Mouse (Mus musculus) spleen, postnatal 14 days (tissue): ENCODE measurements around the gene Olfr617.
"Not testable (repeated sequence)": the region's sequence is repeated elsewhere in the genome, so short reads cannot be mapped to it uniquely, and the experiment has no call there.

ENCODE experiments used
- DNase-seq, 2 experiments: peaks; one replicate each; pipeline ENCODE4 v3.0.0; 2021 to 2022; ENCODE audit warnings: low spot score in 2 of 2

Olfr617 gene

DNA sequence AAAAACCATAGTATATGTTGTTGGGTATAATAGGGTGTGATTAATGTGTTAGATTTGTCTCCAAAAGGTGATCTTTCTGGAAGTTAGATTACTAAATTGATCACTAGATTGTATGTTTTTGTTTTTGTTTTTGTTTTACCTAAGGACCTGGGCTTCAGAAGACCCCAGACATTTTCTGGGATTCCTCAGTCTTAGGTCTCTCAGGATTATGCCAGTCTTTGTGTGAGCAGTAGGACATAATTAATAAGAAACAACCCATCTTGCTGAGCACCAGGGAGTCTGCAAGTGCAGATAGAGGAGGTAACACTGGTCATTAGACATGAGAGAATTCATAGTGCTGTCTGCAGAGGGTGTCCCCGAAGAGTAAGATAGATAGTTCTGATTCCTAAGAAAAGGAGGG is at the start of gene Olfr617:
Gene Olfr617, plus strand, starts transcription at position 301 of the 400 bp plus-strand sequence.
- DNase-seq, result no peak

GRCm38 (mm10) chr7:103542617-103543016 is 30.2 kb upstream of the Olfr617 start, which contains the start of gene Olfr612:
Gene Olfr612, minus strand, starts transcription at chr7:103542717.
- not testable (repeated sequence) for DNase-seq

GRCm38 (mm10) chr7:103547774-103548173 is 25.1 kb upstream of the Olfr617 start, which contains the start of gene Olfr613:
Gene Olfr613, plus strand, starts transcription at chr7:103548074.
- no peak for DNase-seq

- DNase-seq, result no peak
Measured at GRCm38 (mm10) chr7:103555779-103556178, 17.1 kb upstream of the Olfr617 start, which contains the start of gene Olfr615. Gene Olfr615, plus strand, starts transcription at chr7:103556079.

DNA sequence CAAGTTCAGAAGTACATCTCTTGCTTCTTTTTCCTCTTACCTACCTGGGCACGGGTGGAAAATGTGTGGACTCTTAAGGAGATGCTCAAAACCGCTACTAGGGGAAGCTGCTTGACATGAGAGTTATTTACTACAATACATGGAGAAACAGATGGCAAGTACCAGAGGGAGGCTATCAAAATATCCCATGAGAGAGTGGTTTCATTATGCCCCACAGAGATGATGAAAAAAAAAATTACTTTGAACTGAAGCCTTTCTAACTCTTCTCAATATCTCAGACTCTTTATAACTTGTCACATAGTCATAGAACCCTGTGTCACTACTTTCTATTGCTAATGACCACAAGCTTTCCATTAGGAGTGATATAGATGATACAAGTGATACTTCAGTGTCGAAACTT is 3.8 kb upstream of the Olfr617 start, which contains the start of gene Olfr616:
Gene Olfr616, minus strand, starts transcription at position 101 of the 400 bp plus-strand sequence.
- DNase-seq, result no peak

- DNase-seq, result no peak
Measured at GRCm38 (mm10) chr7:103589803-103590202, 16.9 kb downstream of the Olfr617 start, which contains the start of gene Olfr618. Gene Olfr618, plus strand, starts transcription at chr7:103590103.

- DNase-seq, result no peak
Measured at GRCm38 (mm10) chr7:103600275-103600674, 27.4 kb downstream of the Olfr617 start, which contains the start of gene Olfr619. Gene Olfr619, plus strand, starts transcription at chr7:103600575.

DNA sequence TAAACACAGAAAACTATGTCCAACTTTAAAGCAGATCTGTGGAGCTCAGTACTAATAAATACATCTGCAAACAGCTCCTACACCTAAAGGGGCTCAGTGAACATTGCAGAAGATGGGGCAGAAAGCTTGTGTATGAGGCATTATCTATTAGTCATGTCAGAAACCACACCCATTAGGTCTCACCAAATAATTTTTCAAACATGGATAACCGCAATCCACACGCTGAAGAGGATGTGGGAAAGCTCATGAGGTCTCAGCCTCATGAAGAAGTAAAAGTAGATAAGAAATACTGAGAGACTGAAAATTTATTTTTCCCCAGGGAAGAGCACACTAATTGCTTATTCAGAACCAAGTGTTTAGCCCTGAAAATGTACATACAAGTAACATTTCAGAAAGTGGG is 34.6 kb downstream of the Olfr617 start:
- no peak for DNase-seq

DNA sequence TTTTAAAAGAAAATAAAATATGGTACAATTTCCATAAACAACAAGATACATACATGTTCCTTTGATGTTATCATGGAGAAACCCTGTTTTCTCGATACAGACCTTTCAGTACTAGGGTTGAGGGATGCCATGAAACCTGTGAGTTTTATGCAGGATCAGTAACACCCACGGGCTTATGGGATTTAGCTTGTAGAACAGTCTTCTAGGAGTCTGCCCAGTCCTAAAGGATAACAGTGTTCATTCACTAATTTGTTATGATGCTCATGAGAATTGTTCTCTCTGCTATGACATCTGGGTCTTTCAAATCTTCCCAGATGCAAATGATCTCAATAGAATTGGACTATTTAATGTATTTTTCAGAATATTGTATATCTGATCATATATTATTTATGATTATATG is 39.6 kb downstream of the Olfr617 start, which contains the start of gene Olfr620:
Gene Olfr620, minus strand, starts transcription at position 101 of the 400 bp plus-strand sequence.
- no peak for DNase-seq
